Mouse (Mus musculus) intestine, embryonic 14.5 days (tissue): ENCODE measurements around the gene Hoxa6. TPM values are rescaled to one million over a fixed set of nuclear protein-coding genes. Genes with fewer than 3 reads are reported as not detected.

ENCODE experiments used
- ATAC-seq: fragments of 200-750 bp; cut with Nextera tagmentation; replicated peaks from 2 replicates; pipeline ENCODE4 v1.8.0; 2017; ENCODE audit warnings: low read depth, moderate number of reproducible peaks, moderate TSS enrichment, moderate library complexity; ENCODE audit not compliant: low FRiP score, low TSS enrichment
- DNase-seq: peaks from one replicate; pipeline ENCODE4 v3.0.0-alpha.2; 2018; ENCODE audit warnings: low spot score
- H3K27ac ChIP-seq: fragments of 300-500 bp; sonication (generic); 2 replicates; pipeline ENCODE4 v1.5.1; 2014; ENCODE audit warnings: low read depth, mild to moderate bottlenecking, control low read depth
- H3K27me3 ChIP-seq: fragments of 300-500 bp; sonication (generic); replicated peaks from 2 replicates; pipeline ENCODE4 v1.6.1; 2014; ENCODE audit warnings: low read length, control low read depth; ENCODE audit not compliant: control insufficient read depth, insufficient read depth
- H3K36me3 ChIP-seq: fragments of 300-500 bp; sonication (generic); 2 replicates; pipeline ENCODE4 v1.6.1; 2014; ENCODE audit warnings: low read length, control low read depth; ENCODE audit not compliant: control insufficient read depth, insufficient read depth
- H3K4me1 ChIP-seq: fragments of 300-500 bp; sonication (generic); replicated peaks from 2 replicates; pipeline ENCODE4 v1.6.1; 2014; ENCODE audit warnings: low read length, control low read depth, mixed read lengths; ENCODE audit not compliant: control insufficient read depth, insufficient read depth
- H3K4me2 ChIP-seq: fragments of 300-500 bp; sonication (generic); 2 replicates; pipeline ENCODE4 v1.6.1; 2014; ENCODE audit warnings: low read length
- H3K4me3 ChIP-seq: fragments of 300-500 bp; sonication (generic); 2 replicates; pipeline ENCODE4 v1.5.1; 2014; ENCODE audit warnings: low read depth, low read length, control low read depth, mixed read lengths
- H3K9ac ChIP-seq: fragments of 300-500 bp; sonication (generic); 2 replicates; pipeline ENCODE4 v1.6.1; 2014; ENCODE audit warnings: mild to moderate bottlenecking, low read length
- H3K9me3 ChIP-seq: fragments of 300-500 bp; sonication (generic); 2 replicates; pipeline ENCODE4 v1.6.1; 2016; ENCODE audit warnings: low read length, control low read depth; ENCODE audit not compliant: control insufficient read depth
- WGBS: fragments of 180-500 bp; shearing (Covaris S2); extraction: QIAGEN DNeasy Blood & Tissue Kit; methylation state at CpG from one replicate; pipeline ENCODE4 v1.1.7; 2014; 5-methylcytosine and 5-hydroxymethylcytosine counted together
- polyA plus RNA-seq: library from polyadenylated mRNA; unstranded; fragments of >200 nt; fragmentation: Nextera tagmentation; extraction: Ambion mirVana; gene quantifications from 2 replicates; pipeline ENCODE4 v1.2.1, GENCODE M21; 2014

Hoxa6 gene
- polyA plus RNA-seq, 1 experiment from 2014 or later, result 2.5 TPM

GRCm38 (mm10) chr6:52249415-52249738 lies 40.9 kb upstream of the Hoxa6 start:
- no peak for ATAC-seq
- Histone ChIP-seq H3K27me3 (peaks cover 97% of the 10 kb centered on the region), H3K4me1 (0 out of 2 replicates have a peak, but pooled peaks cover 4% of the 10 kb centered on the region), H3K4me2 (peak overlapping the region; percentile 27), H3K27ac (no peak overlapping the region; the same call in 1 of the 2 replicates), H3K4me3 (peak overlapping the region; percentile 20; the same call in 1 of the 2 replicates), H3K9ac (no peak overlapping the region), H3K9me3 (no peaks in the 10 kb centered on the region), H3K36me3 (no peaks in the 10 kb centered on the region)
- WGBS, result 1% methylated on average over 16 of the region's 16 CpGs
- no peak for DNase-seq

GRCm38 (mm10) chr6:52248638-52249414 lies 40.3 kb upstream of the Hoxa6 start:
- WGBS, result 2% methylated on average over 27 of the region's 27 CpGs
- Histone ChIP-seq H3K9ac (peak overlapping the region; percentile 17; the same call in 1 of the 2 replicates), H3K4me1 (0 out of 2 replicates have a peak, but pooled peaks cover 4% of the 10 kb centered on the region), H3K27me3 (peaks cover 98% of the 10 kb centered on the region), H3K4me3 (peak overlapping the region; percentile 20), H3K9me3 (no peaks in the 10 kb centered on the region), H3K4me2 (peak overlapping the region; percentile 27), H3K36me3 (no peaks in the 10 kb centered on the region), H3K27ac (peak overlapping the region; percentile 54)
- no peak for DNase-seq
- ATAC-seq, result no peak

DNA sequence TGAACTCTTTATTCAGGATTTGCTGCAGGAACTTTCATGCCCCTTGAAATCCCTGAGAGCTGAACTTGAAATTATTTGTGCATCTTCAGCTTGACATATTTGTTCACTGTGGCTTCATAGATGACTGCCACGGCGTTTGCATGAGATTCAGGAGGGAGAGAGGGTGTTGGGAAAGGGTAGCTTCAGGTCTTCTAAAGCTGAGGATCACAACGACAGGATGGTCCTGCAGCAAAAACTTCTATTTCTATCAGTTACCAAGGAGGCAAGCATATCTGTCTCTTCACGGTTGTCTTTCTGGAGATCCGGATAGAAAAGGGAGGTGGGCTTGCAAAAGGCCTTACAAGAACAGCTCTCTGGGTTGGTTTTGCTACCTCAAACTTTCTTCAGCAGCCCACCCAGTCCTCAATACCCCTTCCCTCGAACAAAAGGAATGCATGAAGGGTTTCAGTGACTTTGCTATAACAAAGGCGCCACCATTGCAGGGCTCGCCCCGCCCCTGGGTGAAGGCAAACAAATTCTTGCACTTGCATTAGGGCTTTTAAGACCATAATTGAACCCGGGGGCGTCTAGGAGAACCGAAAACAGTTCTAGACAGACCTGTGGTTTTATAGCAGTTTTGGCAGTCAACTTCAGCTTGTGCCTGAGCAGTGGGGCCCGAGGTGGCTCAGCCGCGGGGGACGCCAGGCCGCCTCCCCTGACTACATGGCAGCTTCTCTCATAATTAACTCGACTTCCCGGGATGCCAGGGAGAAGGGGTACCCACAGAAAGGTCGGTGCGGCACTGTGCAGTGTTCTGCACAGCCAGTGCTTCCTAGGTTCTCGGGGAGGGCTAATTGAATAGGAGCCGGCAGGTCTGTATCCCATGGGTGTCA lies 39.5 kb upstream of the Hoxa6 start:
- H3K4me3 ChIP-seq, result peak overlapping the region; percentile 20; the same call in 1 of the 2 replicates
- no peaks in the 10 kb centered on the region for H3K36me3 ChIP-seq
- whole genome bisulfite sequencing, result 2% methylated on average over 23 of the region's 23 CpGs
- H3K9me3 ChIP-seq, result no peaks in the 10 kb centered on the region
- H3K4me1 ChIP-seq, result no peaks in the 10 kb centered on the region
- H3K27me3 ChIP-seq, result peaks cover 98% of the 10 kb centered on the region
- DNase-seq (no peak), ATAC-seq (no peak)
- peak overlapping the region; percentile 17; the same call in 1 of the 2 replicates for H3K9ac ChIP-seq
- peak overlapping the region; percentile 27 for H3K4me2 ChIP-seq
- peak overlapping the region; percentile 54 for H3K27ac ChIP-seq

GRCm38 (mm10) chr6:52246916-52247315 lies 38.4 kb upstream of the Hoxa6 start:
- H3K9me3 ChIP-seq, result no peaks in the 10 kb centered on the region
- no peak for DNase-seq
- no peaks in the 10 kb centered on the region for H3K36me3 ChIP-seq
- WGBS, result 5% methylated on average over 3 of the region's 3 CpGs
- peak overlapping the region; percentile 53; the same call in 1 of the 2 replicates for H3K9ac ChIP-seq
- peaks cover 99% of the 10 kb centered on the region for H3K27me3 ChIP-seq
- peak overlapping the region; percentile 30 for H3K4me2 ChIP-seq
- ATAC-seq, result no peak
- peak overlapping the region; percentile 34 for H3K4me3 ChIP-seq
- no peaks in the 10 kb centered on the region for H3K4me1 ChIP-seq
- no peak overlapping the region for H3K27ac ChIP-seq

- peaks cover 99% of the 10 kb centered on the region for H3K27me3 ChIP-seq
- under 1% methylated on average over 26 of the region's 26 CpGs for WGBS
- H3K4me1 ChIP-seq, result no peaks in the 10 kb centered on the region
- H3K4me3 ChIP-seq, result peak overlapping the region; percentile 34
- no peaks in the 10 kb centered on the region for H3K36me3 ChIP-seq
- H3K27ac ChIP-seq, result peak overlapping the region; percentile 48; the same call in 1 of the 2 replicates
- ATAC-seq, result no peak
- no peaks in the 10 kb centered on the region for H3K9me3 ChIP-seq
- DNase-seq, result peak; percentile 81
- H3K9ac ChIP-seq, result peak overlapping the region; percentile 53
- peak overlapping the region; percentile 30 for H3K4me2 ChIP-seq
Observed at GRCm38 (mm10) chr6:52246403-52246803, 37.9 kb upstream of the Hoxa6 start.

DNA sequence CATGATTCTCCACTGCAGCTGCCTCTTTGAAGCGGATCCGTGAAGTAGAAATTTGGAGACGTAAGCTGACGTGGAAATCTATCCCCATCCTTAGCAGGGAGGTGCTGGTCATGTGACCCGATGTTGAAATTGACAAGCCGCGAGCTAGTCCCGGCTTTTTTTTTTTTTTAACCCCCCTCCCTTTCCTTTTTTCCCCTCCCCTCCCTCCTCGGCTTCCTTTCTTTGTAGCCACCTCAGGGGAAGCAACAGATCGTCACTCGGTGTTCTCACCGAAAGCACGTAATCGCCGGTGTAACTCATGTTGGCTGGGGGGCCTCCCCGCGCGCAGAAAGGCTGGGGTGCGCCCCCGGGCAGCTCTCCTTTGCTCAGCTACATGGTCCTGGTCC lies 37.2 kb upstream of the Hoxa6 start, which contains the start of gene Hoxa11:
TSS of gene Hoxa11 (minus strand) at position 54 of the 386 bp plus-strand sequence.
- Histone ChIP-seq H3K4me1 (no peaks in the 10 kb centered on the region), H3K4me2 (peak within 1 kb of the TSS; percentile 31), H3K9ac (peak within 1 kb of the TSS; percentile 58), H3K27me3 (peaks cover 99% of the 10 kb centered on the region), H3K4me3 (peak within 1 kb of the TSS; percentile 34), H3K27ac (peak within 1 kb of the TSS; percentile 65), H3K9me3 (no peaks in the 10 kb centered on the region), H3K36me3 (no peaks in the 10 kb centered on the region)
- ATAC-seq, result no peak
- no peak for DNase-seq
- 1% methylated on average over 20 of the region's 20 CpGs for WGBS

GRCm38 (mm10) chr6:52245040-52245756 lies 36.7 kb upstream of the Hoxa6 start:
- Histone ChIP-seq H3K4me3 (peak overlapping the region; percentile 34), H3K4me1 (no peaks in the 10 kb centered on the region), H3K9me3 (no peaks in the 10 kb centered on the region), H3K36me3 (no peaks in the 10 kb centered on the region), H3K27me3 (peaks cover 100% of the 10 kb centered on the region), H3K27ac (peak overlapping the region; percentile 65), H3K4me2 (peak overlapping the region; percentile 31), H3K9ac (peak overlapping the region; percentile 58)
- ATAC-seq, result no peak
- WGBS, result under 1% methylated on average over 71 of the region's 71 CpGs
- DNase-seq, result no peak

DNA sequence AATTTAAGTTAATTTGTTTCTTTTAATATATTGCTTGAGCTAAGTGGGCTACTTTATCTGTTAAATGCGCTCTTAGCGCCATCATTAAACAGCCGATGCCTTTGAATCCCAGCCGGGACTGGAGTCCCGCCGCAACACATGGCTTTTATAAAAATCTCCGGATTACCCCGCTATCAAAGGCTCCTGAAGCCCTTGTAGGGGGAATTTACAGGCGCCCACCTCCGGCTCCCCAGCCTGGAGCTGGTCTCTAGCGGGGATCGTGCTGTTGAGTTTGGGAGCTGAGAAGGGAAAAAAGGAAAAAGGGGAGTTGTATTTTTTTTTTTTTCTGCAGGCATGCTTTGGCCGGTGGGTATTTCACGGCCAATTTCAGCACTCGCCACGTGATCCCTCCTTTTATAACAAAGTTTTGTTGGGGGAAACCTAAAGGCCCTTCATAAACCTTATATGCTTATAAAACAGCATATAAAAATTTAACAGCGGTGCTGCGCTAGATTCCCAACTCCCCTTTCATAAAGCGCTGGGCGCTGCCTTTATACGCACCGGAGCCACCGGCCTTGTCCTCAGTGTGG lies 36.0 kb upstream of the Hoxa6 start:
- Histone ChIP-seq H3K4me1 (no peaks in the 10 kb centered on the region), H3K27me3 (peaks cover 100% of the 10 kb centered on the region), H3K4me3 (peak overlapping the region; percentile 34), H3K9ac (peak overlapping the region; percentile 58), H3K27ac (peak overlapping the region; percentile 65), H3K4me2 (peak overlapping the region; percentile 21; the same call in 1 of the 2 replicates), H3K36me3 (no peaks in the 10 kb centered on the region), H3K9me3 (no peaks in the 10 kb centered on the region)
- no peak for DNase-seq
- WGBS, result 1% methylated on average over 23 of the region's 23 CpGs
- no peak for ATAC-seq
